Mouse (Mus musculus) lung, adult 2 months (tissue): Measurements from ENCODE around the gene Tbc1d17. TPM values are rescaled to one million over a fixed set of nuclear protein-coding genes. Genes with fewer than 3 reads are reported as not detected.

ENCODE experiments used
- DNase-seq: peaks from one replicate; pipeline ENCODE4 v3.0.0; 2022
- H3K4me1 ChIP-seq: fragments of 200-500 bp; 2 replicates; pipeline ENCODE4 v1.6.1; 2011; ENCODE audit warnings: low read length; ENCODE audit not compliant: control insufficient read depth, insufficient read depth
- H3K4me3 ChIP-seq: fragments of 200-500 bp; replicated peaks from 2 replicates; pipeline ENCODE3; 2011; ENCODE audit warnings: low read depth, mild to moderate bottlenecking, control low read depth, low read length; ENCODE audit errors: extremely low read depth
- CTCF ChIP-seq: fragments of 200-500 bp; IDR thresholded peaks from 2 replicates; pipeline ENCODE4 v1.5.1; 2011; ENCODE audit warnings: mild to moderate bottlenecking, low read length, control low read depth; ENCODE audit not compliant: insufficient read depth
- POLR2A ChIP-seq: fragments of 200-500 bp; IDR thresholded peaks from 2 replicates; pipeline ENCODE4 v1.6.1; 2011; ENCODE audit warnings: low read depth, mild to moderate bottlenecking, control low read depth, low read length, borderline replicate concordance; ENCODE audit errors: extremely low read depth
- WGBS: fragments of 180-500 bp; shearing (Covaris S2); methylation state at CpG from one replicate; pipeline ENCODE4 v1.1.7; 2018; 5-methylcytosine and 5-hydroxymethylcytosine counted together
- polyA plus RNA-seq: library from polyadenylated mRNA; depleted of rRNA; stranded (reverse); fragments of >200 nt; gene quantifications from 2 replicates; pipeline ENCODE4 v1.2.3, GENCODE M21; 2012; rRNA removed

The Tbc1d17 gene
- polyA plus RNA-seq, 1 experiment = 114 TPM

- Histone ChIP-seq H3K4me1 (peaks cover 3% of the 10 kb centered on the region; the same call in 1 of the 2 replicates), H3K4me3 (no peak overlapping the region)
- no peak for DNase-seq
- TF ChIP-seq CTCF (no peak), POLR2A (no peak)
- WGBS = 86% methylated on average over 7 of the region's 7 CpGs
Observed at GRCm38 (mm10) chr7:44810819-44811557, 37.9 kb downstream of the Tbc1d17 start.

- H3K4me3 ChIP-seq = no peak overlapping the region
- DNase-seq = no peak
- 75% methylated on average over 4 of the region's 4 CpGs for WGBS
Observed at GRCm38 (mm10) chr7:44810365-44810764, 38.5 kb downstream of the Tbc1d17 start.

GRCm38 (mm10) chr7:44809466-44809865 is 39.4 kb downstream of the Tbc1d17 start:
- TF ChIP-seq CTCF = no peak
- TF ChIP-seq POLR2A = no peak
- DNase-seq = no peak
- Histone ChIP-seq H3K4me3 (no peak overlapping the region), H3K4me1 (no peaks in the 10 kb centered on the region)
- WGBS = 87% methylated on average over 3 of the region's 3 CpGs

More at GRCm38 (mm10) chr7:44810365-44810764, 38.5 kb downstream of the Tbc1d17 start:
- peaks cover 3% of the 10 kb centered on the region; the same call in 1 of the 2 replicates for H3K4me1 ChIP-seq
- no peak for TF ChIP-seq POLR2A
- no peak for TF ChIP-seq CTCF

- H3K4me3 ChIP-seq = no peak overlapping the region
- TF ChIP-seq POLR2A (no peak), CTCF (no peak)
- 70% methylated on average over 2 of the region's 2 CpGs for WGBS
- DNase-seq = no peak
- no peaks in the 10 kb centered on the region for H3K4me1 ChIP-seq
Observed at GRCm38 (mm10) chr7:44808927-44809326, 40.0 kb downstream of the Tbc1d17 start.

- TF ChIP-seq POLR2A (no peak), CTCF (no peak)
- Histone ChIP-seq H3K4me3 (no peak overlapping the region), H3K4me1 (no peaks in the 10 kb centered on the region)
- WGBS = 74% methylated on average over 6 of the region's 6 CpGs
- no peak for DNase-seq
Observed at GRCm38 (mm10) chr7:44792781-44793180, 56.1 kb downstream of the Tbc1d17 start.

- TF ChIP-seq CTCF (no peak), POLR2A (no peak)
- Histone ChIP-seq H3K4me3 (no peak overlapping the region), H3K4me1 (no peaks in the 10 kb centered on the region)
- DNase-seq = no peak
- WGBS = 68% methylated on average over 4 of the region's 4 CpGs
Observed at GRCm38 (mm10) chr7:44790066-44790465, 58.8 kb downstream of the Tbc1d17 start.

- WGBS = 51% methylated on average over 3 of the region's 3 CpGs
- Histone ChIP-seq H3K4me3 (no peak overlapping the region), H3K4me1 (no peaks in the 10 kb centered on the region)
- DNase-seq = no peak
- TF ChIP-seq POLR2A (no peak), CTCF (no peak)
Observed at GRCm38 (mm10) chr7:44789531-44789930, 59.3 kb downstream of the Tbc1d17 start.

Other genes with a start within 250 kb of the Tbc1d17 start
- 223 and 227 TPM in 2 replicates for gene Myh14, start 178.2 kb downstream of the Tbc1d17 start, polyA plus RNA-seq
- gene Izumo2, start 140.3 kb downstream of the Tbc1d17 start, polyA plus RNA-seq = not detected in 2 replicates
- gene Vrk3, start 100.7 kb downstream of the Tbc1d17 start, polyA plus RNA-seq = 42.0 and 51.9 TPM in 2 replicates
- 0.15 and 0.18 TPM in 2 replicates for gene Zfp473, start 98.0 kb downstream of the Tbc1d17 start, polyA plus RNA-seq
- 42.9 and 44.1 TPM in 2 replicates for gene Nup62, start 33.0 kb downstream of the Tbc1d17 start, polyA plus RNA-seq
- gene Il4i1, start 32.7 kb downstream of the Tbc1d17 start, polyA plus RNA-seq = 6.5 and 7.6 TPM in 2 replicates
- gene Atf5, start 32.4 kb downstream of the Tbc1d17 start, polyA plus RNA-seq = 191 and 231 TPM in 2 replicates
- gene Akt1s1, start 88 bp downstream of the Tbc1d17 start, polyA plus RNA-seq = 96.6 and 130 TPM in 2 replicates
- gene Pnkp, start 8.1 kb upstream of the Tbc1d17 start, polyA plus RNA-seq = 57.2 and 62.0 TPM in 2 replicates
- gene Ptov1, start 20.7 kb upstream of the Tbc1d17 start, polyA plus RNA-seq = 274 and 280 TPM in 2 replicates
- gene Med25, start 43.6 kb upstream of the Tbc1d17 start, polyA plus RNA-seq = 133 and 233 TPM in 2 replicates
- 77.8 and 82.1 TPM in 2 replicates for gene Fuz, start 47.0 kb upstream of the Tbc1d17 start, polyA plus RNA-seq
- gene Ap2a1, start 80.4 kb upstream of the Tbc1d17 start, polyA plus RNA-seq = 94.8 and 101 TPM in 2 replicates
- 0.16 TPM in 1 of 2 replicates, not detected in the other for gene Tsks, start 94.1 kb upstream of the Tbc1d17 start, polyA plus RNA-seq
- 20.7 and 21.0 TPM in 2 replicates for gene Cpt1c, start 125.8 kb upstream of the Tbc1d17 start, polyA plus RNA-seq
- gene Prmt1, start 137.5 kb upstream of the Tbc1d17 start, polyA plus RNA-seq = 71.0 and 97.7 TPM in 2 replicates
- 125 and 130 TPM in 2 replicates for gene Irf3, start 148.6 kb upstream of the Tbc1d17 start, polyA plus RNA-seq
- 37.1 and 38.3 TPM in 2 replicates for gene Bcl2l12, start 149.6 kb upstream of the Tbc1d17 start, polyA plus RNA-seq
- 76.2 and 76.8 TPM in 2 replicates for gene Scaf1, start 167.3 kb upstream of the Tbc1d17 start, polyA plus RNA-seq
- 233 and 237 TPM in 2 replicates for gene Rras, start 168.9 kb upstream of the Tbc1d17 start, polyA plus RNA-seq
- 11.1 and 15.9 TPM in 2 replicates for gene Prr12, start 203.8 kb upstream of the Tbc1d17 start, polyA plus RNA-seq
- 86.5 and 102 TPM in 2 replicates for gene Nosip, start 213.3 kb upstream of the Tbc1d17 start, polyA plus RNA-seq
- 82.5 and 90.6 TPM in 2 replicates for gene Prrg2, start 213.6 kb upstream of the Tbc1d17 start, polyA plus RNA-seq
- 172 and 174 TPM in 2 replicates for gene Rcn3, start 243.1 kb upstream of the Tbc1d17 start, polyA plus RNA-seq